Mouse (Mus musculus): ENCODE data around the gene Map2k4.

Gene Map2k4

DNA sequence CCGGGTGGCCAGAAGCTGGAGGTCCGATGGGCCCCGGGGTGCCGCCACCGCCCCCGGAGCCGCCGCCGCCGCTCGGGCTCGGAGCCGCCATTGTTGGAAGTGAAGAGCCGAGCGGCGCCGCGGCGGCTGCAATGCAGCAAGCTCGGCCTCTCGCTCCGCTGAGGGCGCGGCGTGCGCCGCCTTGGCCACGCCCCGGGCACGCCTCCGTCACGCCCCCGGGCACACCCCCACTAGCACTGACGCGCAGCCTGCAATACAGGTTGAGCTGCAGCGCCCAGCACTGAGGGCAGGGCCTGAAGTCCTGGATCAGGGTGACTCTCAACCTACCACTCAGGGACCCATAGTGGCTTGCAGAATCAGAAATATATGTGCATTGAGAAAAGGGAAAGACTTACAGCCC lies at the start of gene Map2k4:
Gene Map2k4 (minus strand): TSS at position 144 of the 400 bp plus-strand sequence.
- peak; percentile 95 for DNase-seq

DNA sequence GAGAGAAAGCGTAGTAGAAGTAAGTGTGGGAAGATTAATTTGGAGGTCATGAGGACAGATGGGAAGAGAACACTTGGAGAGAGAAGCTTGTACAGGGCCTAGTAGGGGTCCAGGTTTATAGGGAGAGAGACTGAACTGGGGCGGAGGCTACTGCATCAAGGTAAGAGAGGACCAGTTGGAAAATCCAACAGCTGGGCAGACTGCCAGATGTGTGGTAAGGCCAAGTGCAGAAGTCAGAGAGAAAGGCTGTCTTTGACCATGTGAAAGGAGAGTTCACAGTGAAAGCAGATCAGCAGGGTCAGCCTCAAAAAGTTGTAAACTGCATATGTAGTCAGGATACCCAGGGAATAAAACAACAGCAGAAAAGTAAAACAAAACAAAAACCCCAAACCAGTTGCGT lies 36.5 kb upstream of the Map2k4 start:
- no peak for DNase-seq

DNA sequence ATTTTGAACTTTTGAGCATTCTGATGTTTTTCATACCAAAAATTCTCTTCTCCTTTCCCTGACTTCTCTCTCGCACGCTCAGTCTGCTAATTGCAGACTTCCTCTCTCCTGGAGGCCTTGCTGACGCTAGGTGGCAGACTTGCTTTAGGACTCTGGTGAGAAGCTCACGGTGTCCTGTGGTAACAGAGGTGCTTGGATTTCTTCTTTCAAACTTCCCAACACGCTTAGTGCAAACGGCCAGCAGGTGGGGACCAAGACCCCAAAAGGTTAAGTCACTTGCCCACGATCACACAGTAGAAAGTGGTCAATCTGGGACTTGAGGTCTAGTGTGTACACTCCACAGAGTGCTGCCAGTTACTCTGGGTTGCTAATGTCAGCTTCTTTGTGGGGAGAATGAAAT lies 32.8 kb upstream of the Map2k4 start:
- peak; percentile 57 for DNase-seq

DNA sequence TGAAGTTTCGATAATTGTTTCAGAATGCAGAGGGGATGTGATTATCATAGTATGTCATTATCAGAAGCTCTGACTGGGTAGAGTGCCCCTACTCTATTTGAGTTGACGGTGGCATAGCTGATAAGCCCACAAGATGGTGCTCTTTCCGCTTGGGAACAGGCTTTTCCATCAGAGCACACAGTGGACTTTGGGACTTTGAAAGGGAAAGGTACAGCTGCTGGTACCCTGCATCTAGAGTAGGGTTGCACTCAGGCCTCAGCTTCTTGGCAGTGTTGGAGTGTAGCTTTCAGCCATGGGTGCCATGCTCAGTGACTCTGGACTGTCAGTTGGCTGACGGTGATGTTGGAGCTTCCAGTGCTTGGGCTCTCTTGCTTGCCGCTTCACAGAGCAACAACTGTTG lies 32.2 kb upstream of the Map2k4 start:
- DNase-seq: no peak

DNA sequence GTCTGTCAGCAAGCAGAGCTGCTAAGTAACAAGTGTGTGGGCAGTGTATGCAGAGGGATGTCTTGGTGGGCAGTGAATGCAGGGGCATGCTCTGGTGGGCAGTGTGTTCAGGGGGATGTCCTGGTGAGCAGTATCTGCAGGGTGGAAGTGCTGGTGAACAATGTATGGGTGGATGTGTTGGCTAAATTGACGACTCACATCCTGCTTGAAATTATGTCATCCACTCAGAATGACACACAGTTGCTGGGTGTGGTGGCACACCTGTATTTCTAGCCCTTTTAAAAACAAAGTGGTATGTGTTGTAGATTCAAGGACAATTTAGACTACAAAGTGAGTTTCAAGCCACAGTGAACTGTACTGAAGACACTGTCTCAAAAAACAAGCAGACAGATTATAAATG lies 30.1 kb upstream of the Map2k4 start:
- no peak for DNase-seq

DNA sequence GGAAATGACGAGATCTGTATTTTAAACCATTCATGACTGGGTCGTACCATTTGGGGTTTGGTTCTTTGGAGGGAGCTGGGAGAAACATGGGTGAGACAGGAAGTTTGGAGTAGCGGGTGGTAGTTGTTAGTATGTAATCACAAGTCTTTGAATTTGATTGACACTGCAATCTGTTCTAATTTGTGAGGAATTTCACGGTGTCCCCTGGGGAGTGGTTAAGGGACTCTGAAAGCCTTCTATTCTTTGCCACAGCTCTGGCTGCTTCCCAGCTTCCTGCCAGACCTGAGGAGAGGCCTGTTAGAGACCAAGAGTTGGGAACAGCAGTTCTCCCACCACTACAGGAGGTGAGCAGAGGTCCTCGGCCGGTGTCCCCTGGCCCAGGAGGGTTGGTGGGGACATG lies 28.1 kb upstream of the Map2k4 start:
- no peak for DNase-seq

DNA sequence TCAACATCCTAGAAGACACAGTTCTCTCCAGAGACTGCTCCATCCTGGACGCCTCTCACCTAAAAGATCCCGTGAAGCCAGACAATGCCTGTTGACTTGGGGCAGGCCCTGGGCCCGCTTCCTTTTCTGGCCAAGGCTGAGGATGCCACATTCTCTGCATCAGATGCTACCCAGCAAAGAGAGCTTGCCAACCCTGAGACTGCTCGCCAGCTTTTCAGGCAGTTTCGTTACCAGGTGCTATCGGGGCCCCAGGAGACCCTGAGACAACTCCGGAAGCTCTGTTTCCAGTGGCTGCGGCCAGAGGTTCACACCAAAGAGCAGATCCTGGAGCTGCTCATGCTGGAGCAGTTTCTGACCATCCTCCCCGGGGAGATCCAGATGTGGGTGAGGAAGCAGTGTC lies 26.3 kb upstream of the Map2k4 start:
- no peak for DNase-seq

DNA sequence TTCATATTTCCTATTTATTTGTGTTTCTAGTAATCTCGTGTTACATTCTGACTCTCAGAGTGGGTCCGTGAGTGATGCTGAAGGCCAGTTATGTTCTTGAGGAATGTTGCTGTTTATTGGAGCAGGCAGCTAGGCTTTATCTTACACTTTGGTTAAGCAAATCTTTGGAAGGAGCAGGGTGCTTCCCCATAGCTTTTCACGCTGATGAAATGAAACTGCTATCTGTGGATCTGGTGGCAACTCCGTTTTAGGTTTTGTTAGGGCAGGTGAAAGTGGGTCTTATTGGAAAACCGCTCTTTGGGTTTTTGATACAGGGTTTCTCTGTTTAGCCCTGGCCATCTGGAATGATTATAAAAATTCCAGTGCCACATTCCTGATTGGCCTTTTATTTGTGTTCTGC lies 24.0 kb upstream of the Map2k4 start:
- DNase-seq: no peak

DNA sequence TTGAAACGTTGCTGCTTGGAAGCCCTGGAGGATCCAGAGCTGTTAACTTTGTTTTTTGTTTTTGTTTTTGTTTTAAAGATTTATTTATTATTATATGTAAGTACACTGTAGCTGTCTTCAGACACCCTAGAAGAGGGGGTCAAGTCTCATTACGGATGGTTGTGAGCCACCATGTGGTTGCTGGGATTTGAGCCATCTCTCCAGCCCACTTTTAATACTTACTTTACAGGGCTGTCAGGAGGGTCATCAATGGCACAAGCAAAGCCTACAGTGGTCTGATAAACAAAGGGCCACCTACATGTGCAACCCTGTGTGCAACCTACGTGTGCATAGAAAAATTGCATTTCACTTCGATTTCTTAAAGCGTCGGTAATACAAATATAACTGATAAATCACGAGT lies 19.5 kb upstream of the Map2k4 start:
- no peak for DNase-seq

DNA sequence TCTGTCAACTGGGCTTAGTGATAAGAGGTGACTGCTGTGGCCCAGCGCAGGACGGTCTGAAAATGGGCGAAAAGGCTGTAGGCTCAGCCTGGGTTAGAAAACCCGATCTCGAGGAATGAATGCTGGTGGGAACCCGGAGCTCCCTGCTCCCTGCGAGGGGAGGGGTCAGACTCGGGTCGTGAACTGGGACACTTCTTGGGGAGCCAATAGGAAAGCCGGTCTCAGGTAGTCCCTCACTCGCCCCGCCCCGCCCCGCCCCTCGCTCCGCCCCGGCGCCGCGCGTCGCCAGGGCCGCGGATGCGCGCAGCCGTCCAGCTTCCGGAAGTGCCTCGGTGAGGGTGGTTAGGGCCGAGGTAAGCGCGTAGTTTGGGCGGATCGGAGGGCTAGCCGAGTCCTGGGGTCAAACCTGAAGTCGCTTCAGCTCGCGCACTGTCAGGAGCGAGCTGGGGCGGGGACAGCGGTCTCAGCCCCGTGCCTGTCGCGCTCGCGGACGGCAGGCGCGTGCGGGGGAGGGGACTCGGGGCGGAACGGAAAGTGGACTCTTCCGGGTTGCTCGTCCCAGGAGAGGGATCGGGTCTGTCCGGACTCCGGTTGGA lies 18.9 kb upstream of the Map2k4 start, which contains the start of gene Zkscan6:
Gene Zkscan6 (plus strand): TSS at position 267 of the 596 bp plus-strand sequence.
- peak; percentile 87 for DNase-seq

DNA sequence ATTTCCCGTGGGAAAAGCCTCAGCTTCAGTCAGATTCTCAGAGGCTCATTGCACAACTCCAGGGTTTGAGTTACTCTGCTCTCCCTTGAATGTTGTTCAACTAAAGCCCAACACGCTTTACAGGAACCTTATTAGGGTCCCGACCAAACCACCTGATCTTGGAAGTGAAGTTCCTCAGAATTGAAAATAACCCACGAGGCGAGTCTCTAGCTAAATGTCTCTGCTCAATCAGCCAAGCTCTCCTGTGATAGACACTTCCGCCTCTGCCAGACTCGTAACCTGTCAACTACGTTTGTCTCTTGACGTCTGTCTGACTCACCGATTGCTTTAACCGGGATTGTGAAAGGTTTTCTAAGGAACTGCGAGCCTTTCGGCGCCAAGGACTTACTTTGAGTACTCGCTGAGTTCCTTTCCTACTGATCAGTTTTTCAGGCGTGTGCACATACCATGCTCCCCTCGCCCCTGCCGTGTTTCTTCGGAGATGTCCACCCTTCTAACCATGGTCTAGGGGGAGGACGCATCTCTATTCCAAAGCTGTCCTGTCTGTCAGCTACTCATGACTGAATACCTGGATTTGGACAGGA lies 18.3 kb upstream of the Map2k4 start:
- DNase-seq: peak; percentile 50

DNA sequence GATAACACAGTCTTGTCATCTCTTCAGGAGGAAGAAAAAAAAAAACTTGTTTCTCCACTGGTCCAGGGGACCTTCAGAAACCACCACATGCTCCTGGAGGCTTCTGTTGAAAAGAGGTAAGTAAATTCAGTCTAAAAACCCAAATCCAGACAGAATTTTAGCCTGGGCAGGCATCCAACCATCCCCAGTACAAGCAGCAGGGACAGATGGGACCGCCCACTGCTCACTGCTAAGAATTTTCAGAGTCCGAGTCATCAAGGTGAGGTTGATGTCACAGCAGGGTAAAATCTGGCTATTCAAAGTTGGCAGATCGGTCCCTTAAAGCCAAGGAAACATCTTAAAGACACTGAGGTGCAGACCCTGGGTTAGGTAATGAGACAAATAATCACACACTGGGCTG lies 13.8 kb upstream of the Map2k4 start:
- DNase-seq: no peak

DNA sequence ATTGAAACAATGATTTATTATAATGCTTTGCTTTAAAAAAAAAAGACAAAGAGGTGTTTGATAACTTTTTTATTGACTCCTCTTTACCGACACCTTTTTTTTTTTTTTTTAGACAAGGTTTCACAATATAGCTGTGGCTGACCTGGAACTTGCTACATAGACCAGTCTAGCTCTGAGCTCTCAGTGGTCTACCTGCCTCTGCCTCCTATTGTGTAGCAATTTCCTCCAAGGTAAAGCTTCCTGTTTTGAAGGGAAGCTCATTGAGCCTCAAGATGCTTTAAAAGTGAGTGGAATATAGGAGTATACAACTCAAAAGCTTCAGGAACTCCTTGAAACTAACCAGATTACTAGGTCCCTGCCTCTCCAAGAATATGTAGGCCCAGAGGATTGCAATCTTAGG lies 7.8 kb upstream of the Map2k4 start:
- DNase-seq: no peak

DNA sequence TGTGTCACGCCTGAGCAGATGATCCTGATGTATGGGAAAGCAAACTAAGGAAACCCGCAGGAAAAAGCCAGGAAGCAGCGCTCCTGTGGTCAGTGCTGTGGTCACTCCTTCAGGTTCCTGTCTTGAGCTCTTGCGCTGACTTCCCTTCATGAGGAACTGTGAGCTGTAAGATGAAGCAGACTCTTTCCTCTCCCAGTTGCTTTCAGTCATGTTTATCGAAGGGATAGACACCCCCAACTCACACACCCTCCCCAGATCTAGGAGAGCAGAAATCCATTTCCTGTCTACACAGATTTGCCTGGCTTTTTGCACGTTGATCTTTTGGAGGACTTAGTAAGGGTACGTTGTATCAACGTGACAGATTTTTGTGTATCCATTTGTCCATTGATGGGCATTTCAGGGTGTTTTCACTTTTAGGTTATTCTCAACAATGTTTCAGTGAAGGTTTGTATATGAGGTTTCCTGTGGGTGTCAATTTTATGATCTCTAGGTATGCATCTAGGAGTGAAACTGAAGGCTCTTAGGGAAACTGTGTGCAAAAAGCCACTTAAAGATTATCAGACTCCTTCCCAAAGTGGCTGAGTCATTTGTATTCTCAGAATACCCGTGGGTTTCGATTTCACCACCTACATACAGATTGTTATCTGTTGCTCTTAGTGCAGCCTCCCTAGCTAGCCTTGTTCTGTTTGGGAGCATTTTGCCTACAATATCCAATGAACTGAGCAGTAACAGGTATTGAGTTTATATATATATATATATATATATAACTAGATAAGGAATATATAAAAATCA lies 6.5 kb upstream of the Map2k4 start:
- no peak for DNase-seq

DNA sequence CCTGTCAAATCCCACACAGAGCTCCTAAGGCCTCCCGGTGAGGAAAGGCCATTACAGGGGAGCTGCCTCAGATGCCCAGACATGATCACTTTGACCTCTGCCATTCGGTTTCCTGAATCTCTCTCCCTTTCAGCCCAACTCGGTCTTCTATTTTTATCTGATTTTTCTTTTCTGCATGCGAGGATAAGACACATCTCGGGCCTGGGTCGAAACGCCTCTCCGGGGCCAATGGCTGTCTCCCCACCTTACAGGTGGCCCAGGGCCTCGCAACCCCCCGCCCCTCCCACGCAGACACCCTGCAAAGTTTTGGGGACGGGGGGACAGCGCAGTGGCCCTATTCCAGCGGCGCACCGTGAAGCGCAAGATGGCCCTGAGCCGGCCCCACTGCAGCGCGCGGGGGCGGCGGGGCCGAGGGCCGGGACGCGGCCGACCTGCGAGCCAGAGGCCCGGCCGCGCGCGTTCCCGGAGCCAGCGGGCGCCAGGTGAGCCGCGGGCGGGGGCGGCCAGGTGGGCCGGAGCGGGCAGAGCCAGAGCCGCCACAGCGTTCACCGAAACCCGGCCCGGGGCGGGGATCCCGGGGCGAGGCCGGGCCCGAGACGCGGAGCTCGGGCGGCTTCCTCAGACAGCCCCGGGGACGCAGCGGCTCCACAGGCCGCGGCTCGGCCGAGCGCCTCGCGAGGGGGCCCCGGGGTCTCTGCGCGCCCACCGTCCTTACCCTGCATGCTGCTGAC lies 511 bp downstream of the Map2k4 start:
- DNase-seq: no peak

DNA sequence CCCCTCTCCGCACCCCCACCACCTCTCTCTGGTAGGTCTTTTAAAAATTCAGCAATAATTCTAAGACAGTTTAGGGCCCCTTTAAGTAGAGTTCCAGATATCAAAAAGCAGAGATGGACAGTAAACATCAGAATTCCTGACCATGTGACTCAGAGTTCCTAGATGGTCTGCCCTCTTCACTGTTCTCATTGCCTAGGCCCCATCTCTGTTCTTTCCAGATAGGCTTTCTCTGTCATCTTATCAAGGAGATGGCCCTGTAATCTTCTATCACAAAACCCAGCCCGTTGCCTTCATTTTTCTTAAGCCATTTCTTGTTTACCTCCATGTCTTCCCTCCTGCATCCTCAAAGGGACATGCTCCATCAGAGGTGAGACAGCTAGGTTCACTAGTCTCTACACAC lies 1.9 kb downstream of the Map2k4 start:
- no peak for DNase-seq

DNA sequence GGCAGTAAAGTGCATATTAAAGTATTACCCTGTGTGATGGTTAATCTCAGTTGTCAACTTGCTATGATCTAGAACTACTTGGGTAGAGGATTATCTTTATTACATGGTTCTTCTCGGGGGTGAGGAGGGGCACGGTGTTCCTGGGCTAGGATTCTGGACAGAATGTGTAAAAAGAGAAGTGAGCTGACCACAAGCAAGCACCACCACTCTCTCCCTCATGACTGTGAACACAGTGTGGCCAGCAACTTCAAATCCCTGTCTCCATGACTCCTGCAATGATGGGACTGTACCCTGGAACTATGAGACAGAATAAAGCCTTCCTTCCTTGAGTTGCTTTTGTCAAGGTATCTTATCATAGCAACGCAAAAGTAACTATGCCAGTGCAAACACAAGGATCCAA lies 6.5 kb downstream of the Map2k4 start:
- DNase-seq: no peak

DNA sequence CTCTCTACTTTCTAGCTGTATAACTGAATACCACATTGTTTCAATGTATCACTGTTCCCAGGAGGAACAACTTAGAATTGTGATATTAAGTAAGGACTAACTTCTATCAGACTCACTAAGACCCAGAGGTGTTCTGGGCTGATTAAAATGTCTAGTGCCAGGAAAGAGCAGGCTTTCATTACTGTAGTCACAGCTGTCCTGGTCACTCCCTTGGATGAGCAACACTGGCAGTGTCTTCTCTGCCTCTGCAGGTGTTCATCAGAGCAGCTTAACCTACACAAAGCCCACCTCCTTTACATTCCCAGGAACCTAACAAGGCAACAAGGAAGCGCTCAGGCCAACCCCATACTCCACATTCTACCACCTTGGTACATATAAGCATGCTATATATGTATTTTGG lies 8.5 kb downstream of the Map2k4 start:
- DNase-seq: no peak

DNA sequence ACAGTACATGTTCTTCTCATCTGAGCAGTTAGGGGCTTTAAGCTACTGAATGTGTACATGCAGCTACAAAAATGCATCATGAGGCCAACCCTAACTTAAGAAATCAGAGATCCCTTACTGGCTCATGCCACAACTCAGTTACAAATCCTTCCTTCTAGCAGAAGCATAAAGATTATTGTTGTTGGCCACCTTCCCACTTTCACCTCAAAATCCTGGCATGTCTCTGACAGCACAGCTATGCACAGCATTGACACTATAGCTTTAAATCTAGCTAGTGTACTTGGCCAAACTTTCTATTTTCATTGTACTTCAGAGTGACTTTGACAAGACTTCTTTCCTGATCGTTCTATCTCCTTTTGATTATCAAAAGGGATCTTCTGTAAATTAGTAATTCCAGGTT lies 9.0 kb downstream of the Map2k4 start:
- no peak for DNase-seq

DNA sequence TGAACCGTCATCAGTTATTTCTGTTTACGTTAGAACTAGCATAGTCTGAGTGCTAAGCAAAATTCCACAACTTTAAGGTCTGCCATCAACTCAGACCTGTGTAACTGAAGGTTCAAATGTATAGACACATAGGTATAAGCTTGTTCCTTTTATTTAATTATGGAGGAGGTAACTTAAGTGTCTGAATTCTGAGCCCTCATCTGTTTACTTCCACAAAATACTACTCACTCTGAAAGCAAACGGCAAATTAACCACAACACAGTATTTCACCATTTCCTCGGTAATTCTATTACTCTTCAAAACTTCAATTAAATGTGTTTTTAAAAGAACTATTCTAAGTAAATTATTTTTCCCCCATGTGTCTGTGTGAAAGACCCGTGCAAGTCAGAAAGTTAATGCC lies 10.3 kb downstream of the Map2k4 start:
- DNase-seq: no peak

DNA sequence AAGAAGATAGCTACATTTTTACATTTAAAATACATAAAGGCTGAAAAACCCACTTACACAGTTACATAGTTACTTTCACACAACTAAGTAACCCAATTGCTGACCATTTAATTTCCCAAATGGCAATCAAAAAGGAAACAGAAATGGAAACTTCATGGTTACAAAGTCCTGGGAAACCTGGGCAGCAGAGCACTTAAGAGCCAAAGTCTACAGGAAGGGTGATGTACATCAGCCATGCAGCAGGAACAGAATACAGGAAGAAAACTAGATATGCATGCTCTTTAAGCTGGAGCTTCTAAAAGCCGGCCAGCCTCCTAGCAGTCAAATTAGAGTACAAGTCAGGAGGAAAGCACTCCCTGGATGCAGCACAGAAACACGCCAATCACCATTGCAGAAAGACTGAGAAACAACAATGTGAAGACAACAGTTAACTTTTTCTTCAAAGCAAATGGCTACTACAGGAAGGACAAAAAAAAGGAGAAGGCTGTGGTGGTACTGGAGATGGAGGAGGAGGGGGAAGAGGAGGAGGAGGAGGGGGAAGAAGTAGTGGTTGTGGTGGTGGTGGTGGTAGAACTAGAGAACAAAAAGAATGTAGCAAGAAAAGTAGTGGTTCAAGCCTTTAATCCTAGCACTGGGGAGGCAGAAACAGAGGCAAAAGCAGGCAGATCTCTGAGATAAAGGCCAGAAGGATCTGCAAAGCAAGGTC lies 11.0 kb downstream of the Map2k4 start:
- no peak for DNase-seq

DNA sequence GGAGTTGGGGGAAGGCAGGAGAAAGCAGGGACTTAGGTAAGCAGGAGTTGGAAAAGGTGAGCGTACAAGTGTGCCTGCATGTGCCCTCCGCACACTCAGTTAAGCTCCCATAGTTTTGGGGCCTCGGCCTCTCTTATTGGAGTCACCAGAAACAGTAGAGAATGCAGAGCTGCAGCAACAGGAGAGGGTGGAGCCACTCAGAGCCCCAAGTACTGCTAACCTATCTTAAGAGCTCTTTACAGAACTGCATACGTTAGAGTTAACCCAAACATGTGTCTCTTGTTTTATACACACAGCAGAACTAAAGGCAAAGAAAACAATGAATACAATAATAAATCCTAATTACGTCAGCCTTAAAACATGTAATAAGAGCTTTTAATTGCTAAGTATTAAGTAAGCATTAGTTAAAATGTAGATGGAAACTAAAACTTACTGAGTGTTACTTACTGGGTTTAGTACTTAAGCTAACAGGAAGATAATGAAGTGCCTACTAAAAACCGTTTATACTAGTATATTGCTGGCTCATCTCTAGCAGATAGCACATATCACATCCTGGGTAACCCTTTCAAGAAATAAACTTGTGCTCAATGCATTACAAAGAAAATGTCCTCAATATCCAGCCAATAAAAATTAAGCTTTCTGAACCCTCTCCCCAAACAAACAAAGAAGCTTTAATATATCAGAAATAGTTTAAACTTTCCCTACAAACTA lies 14.0 kb downstream of the Map2k4 start:
- DNase-seq: no peak

All from thymus, postnatal 25 days (tissue).